Mouse (Mus musculus): Measurements from ENCODE around the gene Ikzf5.
"Not testable (repeated sequence)": the region's sequence is repeated elsewhere in the genome, so short reads cannot be mapped to it uniquely, and the experiment has no call there.

Ikzf5 gene

GRCm38 (mm10) chr7:131410416-131411058 is at the start of gene Ikzf5, which contains the start of gene Acadsb:
Gene Ikzf5 (minus strand): TSS chr7:131410521.
Gene Acadsb (plus strand): TSS chr7:131410601.
- DNase-seq (ENCODE audit: low spot score in 2 of 2): peak; percentile 97

GRCm38 (mm10) chr7:131456714-131457113 is 46.4 kb upstream of the Ikzf5 start:
- DNase-seq (ENCODE audit: low spot score in 2 of 2): no peak

- no peak for DNase-seq (ENCODE audit: low spot score in 2 of 2)
These were observed 26.7 kb upstream of the Ikzf5 start for GRCm38 (mm10) chr7:131437051-131437450.

- DNase-seq (ENCODE audit: low spot score in 2 of 2): no peak
These were observed 24.0 kb upstream of the Ikzf5 start for GRCm38 (mm10) chr7:131434276-131434675.

- DNase-seq (ENCODE audit: low spot score in 2 of 2): peak; percentile 20 to 52
These were observed 21.9 kb upstream of the Ikzf5 start for GRCm38 (mm10) chr7:131432244-131432643.

- no peak for DNase-seq (ENCODE audit: low spot score in 2 of 2)
These were observed 17.0 kb upstream of the Ikzf5 start for GRCm38 (mm10) chr7:131427331-131427730.

- DNase-seq (ENCODE audit: low spot score in 2 of 2): no peak
These were observed 14.6 kb upstream of the Ikzf5 start for GRCm38 (mm10) chr7:131424912-131425311.

GRCm38 (mm10) chr7:131417605-131418004 is 7.3 kb upstream of the Ikzf5 start:
- no peak for DNase-seq (ENCODE audit: low spot score in 2 of 2)

- not testable (repeated sequence) for DNase-seq (ENCODE audit: low spot score in 2 of 2)
These were observed 6.4 kb upstream of the Ikzf5 start for GRCm38 (mm10) chr7:131416742-131417141.

GRCm38 (mm10) chr7:131411941-131412270 is 1.6 kb upstream of the Ikzf5 start:
- DNase-seq (ENCODE audit: low spot score in 2 of 2): no peak

- no peak for DNase-seq (ENCODE audit: low spot score in 2 of 2)
These were observed 1.1 kb upstream of the Ikzf5 start for GRCm38 (mm10) chr7:131411221-131411940.

- DNase-seq (ENCODE audit: low spot score in 2 of 2): no peak
These were observed 334 bp downstream of the Ikzf5 start for GRCm38 (mm10) chr7:131409988-131410385.

GRCm38 (mm10) chr7:131409321-131409987 is 867 bp downstream of the Ikzf5 start:
- no peak for DNase-seq (ENCODE audit: low spot score in 2 of 2)

- DNase-seq (ENCODE audit: low spot score in 2 of 2): not testable (repeated sequence)
These were observed 18.6 kb downstream of the Ikzf5 start for GRCm38 (mm10) chr7:131391761-131392160.

- DNase-seq (ENCODE audit: low spot score in 2 of 2): no peak
These were observed 38.3 kb downstream of the Ikzf5 start for GRCm38 (mm10) chr7:131371880-131372651.

- DNase-seq (ENCODE audit: low spot score in 2 of 2): no peak
These were observed 38.9 kb downstream of the Ikzf5 start for GRCm38 (mm10) chr7:131371470-131371860.

- DNase-seq (ENCODE audit: low spot score in 2 of 2): peak; percentile 74 to 83
These were observed 39.5 kb downstream of the Ikzf5 start, which contains the start of gene Pstk for GRCm38 (mm10) chr7:131370648-131371469. Gene Pstk (plus strand): TSS chr7:131371141.

- no peak for DNase-seq (ENCODE audit: low spot score in 2 of 2)
These were observed 46.2 kb downstream of the Ikzf5 start for GRCm38 (mm10) chr7:131364131-131364530.

- peak; percentile 89 to 91 for DNase-seq (ENCODE audit: low spot score in 2 of 2)
These were observed 47.6 kb downstream of the Ikzf5 start, which contains the start of gene 2310057M21Rik for GRCm38 (mm10) chr7:131362615-131363300. Gene 2310057M21Rik (minus strand): TSS chr7:131362759.

- no peak for DNase-seq (ENCODE audit: low spot score in 2 of 2)
These were observed 48.1 kb downstream of the Ikzf5 start for GRCm38 (mm10) chr7:131362269-131362614.
